Mouse (Mus musculus) stomach, postnatal 0 days (tissue): ENCODE measurements at regions not wholly inside any gene's neighbourhood (a gene's known extent, or its start where the extent isn't known, plus 50 kb on each side); places are given as distances from the start of the nearest gene placed in this dataset.

Experiments
- CTCF ChIP-seq: IDR thresholded peaks from 2 replicates; pipeline ENCODE4 v1.5.1; 2016; ENCODE audit warnings: antibody characterized with exemption, low read depth, mild to moderate bottlenecking, moderate library complexity
- EP300 ChIP-seq: optimal IDR thresholded peaks from 2 replicates; pipeline ENCODE3; 2016; ENCODE audit warnings: antibody characterized with exemption

GRCm38 (mm10) chr14:64580862-64581261 lies 476.8 kb downstream of the Prss52 start:
- TF ChIP-seq CTCF (no peak), EP300 (no peak)
